Mouse (Mus musculus): ENCODE results near the gene Zfp772.
"Not testable (repeated sequence)": the region's sequence is repeated elsewhere in the genome, so short reads cannot be mapped to it uniquely, and the experiment has no call there.

The Zfp772 gene

GRCm38 (mm10) chr7:7209313-7210151 is at the start of gene Zfp772:
Gene Zfp772, minus strand, starts transcription at chr7:7209998.
- in situ Hi-C loops (cut with MboI, MseI): not testable (repeated sequence)

GRCm38 (mm10) chr7:7247228-7247627 is 37.4 kb upstream of the Zfp772 start, which contains the start of gene Vmn2r29:
Gene Vmn2r29, minus strand, starts transcription at chr7:7247328.
- in situ Hi-C loops (cut with MboI, MseI): loop anchor here (25.0 kb wide), 1 partner anchor 715 kb away; no protein-coding TSS in a partner anchor

- in situ Hi-C loops (cut with MboI, MseI): no loop called here
Measured at GRCm38 (mm10) chr7:7188191-7188942, 21.4 kb downstream of the Zfp772 start.

GRCm38 (mm10) chr7:7187417-7188190 is 22.2 kb downstream of the Zfp772 start:
- in situ Hi-C loops (cut with MboI, MseI): no loop called here

- in situ Hi-C loops (cut with MboI, MseI): no loop called here
Measured at GRCm38 (mm10) chr7:7185897-7186296, 23.9 kb downstream of the Zfp772 start.

- in situ Hi-C loops (cut with MboI, MseI): no loop called here
Measured at GRCm38 (mm10) chr7:7171227-7172147, 38.3 kb downstream of the Zfp772 start, which contains the start of gene Zfp418. Gene Zfp418, plus strand, starts transcription at chr7:7171330.
